Mouse (Mus musculus) brain, embryonic 14.5 days (tissue): ENCODE data around the gene Gm29276. TPM values are rescaled to one million over a fixed set of nuclear protein-coding genes. Genes with fewer than 3 reads are reported as not detected.
"Not testable (repeated sequence)": the region's sequence is repeated elsewhere in the genome, so short reads cannot be mapped to it uniquely, and the experiment has no call there.

Experiments
- DNase-seq: peaks from one replicate; pipeline ENCODE4 v3.0.0-alpha.2; 2011; ENCODE audit warnings: low read depth
- polyA plus RNA-seq: library from polyadenylated mRNA; depleted of rRNA; stranded (reverse); fragments of >200 nt; gene quantifications from 2 replicates; pipeline ENCODE4 v1.2.3, GENCODE M21; 2012; rRNA removed

Gene Gm29276
- not detected in 2 replicates for polyA plus RNA-seq

- not testable (repeated sequence) for DNase-seq
Observed at GRCm38 (mm10) chrY:42582150-42582549, at the start of gene Gm29276. Gene Gm29276, minus strand, starts transcription at chrY:42582250.
